Mouse (Mus musculus): ENCODE results near the gene AF067063. TPM values are rescaled to one million over a fixed set of nuclear protein-coding genes. Genes with fewer than 3 reads are reported as not detected.
A peak's percentile ranks its signal among the peaks of the same experiment; 100 is the strongest.
"Not testable (repeated sequence)": the region's sequence is repeated elsewhere in the genome, so short reads cannot be mapped to it uniquely, and the experiment has no call there.

AF067063 gene
- not detected in 2 replicates for polyA plus RNA-seq (2011; ENCODE audit: insufficient read depth, insufficient read length, low read depth, missing spikeins)

- not testable (repeated sequence) for H3K27ac ChIP-seq (ENCODE audit: insufficient read depth, low read length); H3K36me3 ChIP-seq (ENCODE audit: control insufficient read depth, insufficient read depth, low read length, poor library complexity, severe bottlenecking); H3K4me3 ChIP-seq (ENCODE audit: low read depth, low read length); H3K4me1 ChIP-seq (ENCODE audit: control insufficient read depth, insufficient read depth, low read length); H3K9me3 ChIP-seq (replicated peaks; ENCODE audit: control insufficient read depth, insufficient read depth, low read length, poor library complexity, severe bottlenecking); H3K27me3 ChIP-seq (ENCODE audit: control insufficient read depth, insufficient read depth, low read length, poor library complexity, severe bottlenecking); H3K9ac ChIP-seq (ENCODE audit: low read depth, poor library complexity, severe bottlenecking)
Measured at GRCm38 (mm10) chr13:119830116-119830515, at the start of gene AF067063. Gene AF067063, minus strand, starts transcription at chr13:119830216.

GRCm38 (mm10) chr13:119864395-119864999 lies 34.5 kb upstream of the AF067063 start:
- not testable (repeated sequence) for H3K4me1 ChIP-seq (ENCODE audit: control insufficient read depth, insufficient read depth, low read length); H3K27me3 ChIP-seq (ENCODE audit: control insufficient read depth, insufficient read depth, low read length, poor library complexity, severe bottlenecking); H3K4me3 ChIP-seq (ENCODE audit: low read depth, low read length); H3K36me3 ChIP-seq (ENCODE audit: control insufficient read depth, insufficient read depth, low read length, poor library complexity, severe bottlenecking); H3K9ac ChIP-seq (ENCODE audit: low read depth, poor library complexity, severe bottlenecking); H3K9me3 ChIP-seq (replicated peaks; ENCODE audit: control insufficient read depth, insufficient read depth, low read length, poor library complexity, severe bottlenecking); H3K27ac ChIP-seq (ENCODE audit: insufficient read depth, low read length)

- not testable (repeated sequence) for H3K4me1 ChIP-seq (ENCODE audit: control insufficient read depth, insufficient read depth, low read length); H3K9me3 ChIP-seq (replicated peaks; ENCODE audit: control insufficient read depth, insufficient read depth, low read length, poor library complexity, severe bottlenecking); H3K4me3 ChIP-seq (ENCODE audit: low read depth, low read length); H3K27ac ChIP-seq (ENCODE audit: insufficient read depth, low read length); H3K36me3 ChIP-seq (ENCODE audit: control insufficient read depth, insufficient read depth, low read length, poor library complexity, severe bottlenecking); H3K9ac ChIP-seq (ENCODE audit: low read depth, poor library complexity, severe bottlenecking); H3K27me3 ChIP-seq (ENCODE audit: control insufficient read depth, insufficient read depth, low read length, poor library complexity, severe bottlenecking)
Measured at GRCm38 (mm10) chr13:119862399-119862798, 32.4 kb upstream of the AF067063 start.

- H3K9ac ChIP-seq (ENCODE audit: low read depth, poor library complexity, severe bottlenecking); H3K4me3 ChIP-seq (ENCODE audit: low read depth, low read length): not testable (repeated sequence)
Measured at GRCm38 (mm10) chr13:119839982-119840381, 10.0 kb upstream of the AF067063 start.

GRCm38 (mm10) chr13:119837719-119838337 lies 7.8 kb upstream of the AF067063 start:
- not testable (repeated sequence) for H3K4me1 ChIP-seq (ENCODE audit: control insufficient read depth, insufficient read depth, low read length); H3K9ac ChIP-seq (ENCODE audit: low read depth, poor library complexity, severe bottlenecking); H3K36me3 ChIP-seq (ENCODE audit: control insufficient read depth, insufficient read depth, low read length, poor library complexity, severe bottlenecking); H3K27ac ChIP-seq (ENCODE audit: insufficient read depth, low read length); H3K27me3 ChIP-seq (ENCODE audit: control insufficient read depth, insufficient read depth, low read length, poor library complexity, severe bottlenecking); H3K9me3 ChIP-seq (replicated peaks; ENCODE audit: control insufficient read depth, insufficient read depth, low read length, poor library complexity, severe bottlenecking); H3K4me3 ChIP-seq (ENCODE audit: low read depth, low read length)
- TF ChIP-seq CTCF (IDR thresholded peaks at IDR 0.05; ENCODE audit: low read depth, low read length): peak; percentile 42

More at GRCm38 (mm10) chr13:119839982-119840381, 10.0 kb upstream of the AF067063 start:
- not testable (repeated sequence) for H3K4me1 ChIP-seq (ENCODE audit: control insufficient read depth, insufficient read depth, low read length); H3K27me3 ChIP-seq (ENCODE audit: control insufficient read depth, insufficient read depth, low read length, poor library complexity, severe bottlenecking); H3K27ac ChIP-seq (ENCODE audit: insufficient read depth, low read length); H3K36me3 ChIP-seq (ENCODE audit: control insufficient read depth, insufficient read depth, low read length, poor library complexity, severe bottlenecking); H3K9me3 ChIP-seq (replicated peaks; ENCODE audit: control insufficient read depth, insufficient read depth, low read length, poor library complexity, severe bottlenecking)

GRCm38 (mm10) chr13:119836324-119836811 lies 6.4 kb upstream of the AF067063 start:
- not testable (repeated sequence) for H3K4me3 ChIP-seq (ENCODE audit: low read depth, low read length); H3K9me3 ChIP-seq (replicated peaks; ENCODE audit: control insufficient read depth, insufficient read depth, low read length, poor library complexity, severe bottlenecking); H3K36me3 ChIP-seq (ENCODE audit: control insufficient read depth, insufficient read depth, low read length, poor library complexity, severe bottlenecking); H3K4me1 ChIP-seq (ENCODE audit: control insufficient read depth, insufficient read depth, low read length); H3K27ac ChIP-seq (ENCODE audit: insufficient read depth, low read length); H3K9ac ChIP-seq (ENCODE audit: low read depth, poor library complexity, severe bottlenecking); H3K27me3 ChIP-seq (ENCODE audit: control insufficient read depth, insufficient read depth, low read length, poor library complexity, severe bottlenecking)
